Mouse (Mus musculus) hindbrain, embryonic 10.5 days (tissue): ENCODE measurements around the gene Fut9. TPM values are rescaled to one million over a fixed set of nuclear protein-coding genes. Genes with fewer than 3 reads are reported as not detected.

Source experiments
- DNase-seq: peaks from one replicate; pipeline ENCODE4 v3.0.0-alpha.2; 2017; ENCODE audit warnings: low spot score
- H3K27ac ChIP-seq: fragments of 300-500 bp; sonication (generic); 2 replicates; pipeline ENCODE4 v1.5.1; 2016; ENCODE audit warnings: mild to moderate bottlenecking, moderate library complexity
- H3K27me3 ChIP-seq: fragments of 300-500 bp; sonication (generic); 2 replicates; pipeline ENCODE4 v1.6.1; 2016; ENCODE audit warnings: mild to moderate bottlenecking; ENCODE audit not compliant: poor library complexity, insufficient read depth, severe bottlenecking
- H3K36me3 ChIP-seq: fragments of 300-500 bp; sonication (generic); 2 replicates; pipeline ENCODE4 v1.6.1; 2016; ENCODE audit warnings: mild to moderate bottlenecking, moderate library complexity
- H3K4me1 ChIP-seq: fragments of 300-500 bp; sonication (generic); replicated peaks from 2 replicates; pipeline ENCODE4 v1.6.1; 2016; ENCODE audit warnings: mild to moderate bottlenecking
- H3K4me3 ChIP-seq: fragments of 300-500 bp; sonication (generic); 2 replicates; pipeline ENCODE4 v1.5.1; 2016; ENCODE audit warnings: mild to moderate bottlenecking, moderate library complexity
- H3K9me3 ChIP-seq: fragments of 300-500 bp; sonication (generic); 2 replicates; pipeline ENCODE4 v1.6.1; 2016; ENCODE audit warnings: mild to moderate bottlenecking, moderate library complexity
- WGBS: fragments of 180-500 bp; shearing (Covaris S2); methylation state at CpG from one replicate; pipeline ENCODE4 v1.1.7; 2016; 5-methylcytosine and 5-hydroxymethylcytosine counted together
- polyA plus RNA-seq: library from polyadenylated mRNA; unstranded; fragments of >200 nt; fragmentation: Nextera tagmentation; extraction: Ambion mirVana; gene quantifications from 2 replicates; pipeline ENCODE4 v1.2.1, GENCODE M21; 2016

The Fut9 gene
- polyA plus RNA-seq, 1 experiment from 2014 or later = 1.9 TPM

GRCm38 (mm10) chr4:25628113-25628512 lies 171.9 kb downstream of the Fut9 start:
- no peak for DNase-seq
- no peaks in the 10 kb centered on the region for H3K27me3 ChIP-seq
- H3K27ac ChIP-seq = no peak overlapping the region
- H3K4me1 ChIP-seq = peaks cover 6% of the 10 kb centered on the region; the same call in 1 of the 2 replicates
- H3K4me3 ChIP-seq = no peak overlapping the region
- no peaks in the 10 kb centered on the region for H3K36me3 ChIP-seq
- H3K9me3 ChIP-seq = no peaks in the 10 kb centered on the region
- 73% methylated on average over 5 of the region's 5 CpGs for WGBS

GRCm38 (mm10) chr4:25627467-25627866 lies 172.6 kb downstream of the Fut9 start:
- no peaks in the 10 kb centered on the region for H3K27me3 ChIP-seq
- H3K4me3 ChIP-seq = no peak overlapping the region
- no peak for DNase-seq
- H3K9me3 ChIP-seq = no peaks in the 10 kb centered on the region
- H3K27ac ChIP-seq = no peak overlapping the region
- H3K36me3 ChIP-seq = no peaks in the 10 kb centered on the region
- H3K4me1 ChIP-seq = peaks cover 6% of the 10 kb centered on the region; the same call in 1 of the 2 replicates
- 91% methylated on average over 9 of the region's 9 CpGs for WGBS

GRCm38 (mm10) chr4:25627039-25627438 lies 173.0 kb downstream of the Fut9 start:
- Histone ChIP-seq H3K4me3 (no peak overlapping the region), H3K9me3 (no peaks in the 10 kb centered on the region), H3K36me3 (no peaks in the 10 kb centered on the region), H3K27ac (no peak overlapping the region), H3K27me3 (no peaks in the 10 kb centered on the region), H3K4me1 (peaks cover 6% of the 10 kb centered on the region; the same call in 1 of the 2 replicates)
- no peak for DNase-seq
- WGBS = 54% methylated on average over 1 of the region's 1 CpGs

GRCm38 (mm10) chr4:25623176-25623575 lies 176.9 kb downstream of the Fut9 start:
- Histone ChIP-seq H3K27me3 (no peaks in the 10 kb centered on the region), H3K27ac (no peak overlapping the region), H3K36me3 (no peaks in the 10 kb centered on the region), H3K9me3 (no peaks in the 10 kb centered on the region), H3K4me1 (peaks cover 6% of the 10 kb centered on the region; the same call in 1 of the 2 replicates), H3K4me3 (no peak overlapping the region)
- WGBS = 89% methylated on average over 2 of the region's 2 CpGs
- DNase-seq = no peak

GRCm38 (mm10) chr4:25617301-25617700 lies 182.7 kb downstream of the Fut9 start:
- H3K4me3 ChIP-seq = no peak overlapping the region
- no peaks in the 10 kb centered on the region for H3K9me3 ChIP-seq
- no peaks in the 10 kb centered on the region for H3K27me3 ChIP-seq
- DNase-seq = no peak
- H3K36me3 ChIP-seq = no peaks in the 10 kb centered on the region
- H3K4me1 ChIP-seq = no peaks in the 10 kb centered on the region
- H3K27ac ChIP-seq = no peak overlapping the region
- 87% methylated on average over 4 of the region's 4 CpGs for WGBS

- H3K4me3 ChIP-seq = no peak overlapping the region
- WGBS = 95% methylated on average over 5 of the region's 5 CpGs
- no peaks in the 10 kb centered on the region for H3K9me3 ChIP-seq
- H3K27me3 ChIP-seq = no peaks in the 10 kb centered on the region
- no peaks in the 10 kb centered on the region for H3K36me3 ChIP-seq
- H3K27ac ChIP-seq = no peak overlapping the region
- no peak for DNase-seq
- no peaks in the 10 kb centered on the region for H3K4me1 ChIP-seq
Measured at GRCm38 (mm10) chr4:25613426-25613825, 186.6 kb downstream of the Fut9 start.

GRCm38 (mm10) chr4:25610481-25610880 lies 189.6 kb downstream of the Fut9 start:
- H3K27me3 ChIP-seq = no peaks in the 10 kb centered on the region
- WGBS = 83% methylated on average over 2 of the region's 2 CpGs
- no peaks in the 10 kb centered on the region for H3K4me1 ChIP-seq
- H3K4me3 ChIP-seq = no peak overlapping the region
- H3K9me3 ChIP-seq = no peaks in the 10 kb centered on the region
- H3K27ac ChIP-seq = no peak overlapping the region
- no peak for DNase-seq
- no peaks in the 10 kb centered on the region for H3K36me3 ChIP-seq

GRCm38 (mm10) chr4:25593218-25593617 lies 206.8 kb downstream of the Fut9 start:
- H3K4me1 ChIP-seq = no peaks in the 10 kb centered on the region
- H3K4me3 ChIP-seq = no peak overlapping the region
- H3K27ac ChIP-seq = no peak overlapping the region
- 75% methylated on average over 4 of the region's 4 CpGs for WGBS
- DNase-seq = no peak
- no peaks in the 10 kb centered on the region for H3K36me3 ChIP-seq
- H3K27me3 ChIP-seq = no peaks in the 10 kb centered on the region
- no peaks in the 10 kb centered on the region; the same call in 1 of the 2 replicates for H3K9me3 ChIP-seq
